Mouse (Mus musculus): ENCODE results near the gene Lnpk. TPM values are rescaled to one million over a fixed set of nuclear protein-coding genes. Genes with fewer than 3 reads are reported as not detected.

Gene Lnpk
- polyA plus RNA-seq, 1 experiment: 46.3 TPM

DNA sequence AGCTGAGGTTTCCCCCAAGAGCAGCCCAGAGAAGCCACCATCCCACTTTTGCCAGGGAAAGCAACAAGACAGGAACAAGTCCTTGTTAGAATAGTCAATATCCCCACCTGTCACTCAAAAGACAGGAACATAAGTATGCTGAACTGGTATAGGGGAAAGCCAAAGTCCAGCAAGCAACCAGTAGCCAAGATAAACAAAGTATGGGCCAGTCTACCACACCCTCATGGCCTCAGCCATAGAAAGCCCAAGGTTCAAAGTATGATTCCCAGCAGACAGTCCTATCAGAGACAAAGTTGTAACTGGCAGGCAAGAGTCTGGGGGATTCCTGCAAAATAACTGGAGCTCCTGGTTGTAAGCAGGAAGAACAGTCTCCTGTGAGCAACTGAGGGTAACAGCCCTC lies 16.9 kb upstream of the Lnpk start:
- Histone ChIP-seq H3K4me3 (ENCODE audit: insufficient read depth, low read length) (no peak overlapping the region), H3K27ac (ENCODE audit: insufficient read depth, low read length) (no peak overlapping the region), H3K4me1 (ENCODE audit: control insufficient read depth, insufficient read depth, low read length) (no peaks in the 10 kb centered on the region)
- TF ChIP-seq CTCF (IDR thresholded peaks at IDR 0.05; ENCODE audit: borderline replicate concordance, insufficient read depth, low read length) (no peak), POLR2A (IDR thresholded peaks at IDR 0.05; ENCODE audit: low read depth, low read length) (no peak)

DNA sequence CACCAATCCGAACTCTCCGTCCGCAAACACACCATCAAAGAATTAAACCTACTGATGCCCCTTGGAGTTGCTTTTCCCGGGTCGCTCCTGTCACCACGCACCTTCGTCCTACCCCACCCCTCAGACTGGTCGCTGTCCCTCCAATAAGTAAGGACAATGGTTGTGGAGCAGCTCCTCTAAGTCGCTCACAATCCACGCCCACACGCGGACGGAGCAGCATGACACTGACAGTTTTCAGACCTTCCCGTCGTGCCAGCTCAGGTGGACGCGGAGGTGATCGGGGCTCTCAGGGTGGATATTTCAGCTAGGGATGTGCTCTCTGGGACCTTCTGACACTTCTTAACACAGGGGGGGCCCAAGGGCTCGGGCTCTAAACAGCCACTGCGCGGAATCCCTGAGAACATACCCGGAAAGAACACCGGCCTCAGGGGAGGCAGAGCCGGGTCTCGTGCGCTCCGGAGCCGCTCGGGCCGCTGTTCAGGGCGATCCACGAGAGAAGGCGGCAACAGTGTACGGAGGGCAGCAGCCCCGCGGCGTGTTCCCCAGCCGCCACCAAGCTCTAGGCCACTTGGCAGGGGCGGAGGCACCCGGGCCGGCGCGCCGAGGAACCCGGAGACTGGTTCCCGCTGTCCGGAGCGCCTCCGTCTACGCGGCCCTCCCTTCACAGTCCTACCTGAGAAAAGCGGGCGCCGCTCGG lies 941 bp downstream of the Lnpk start:
- Histone ChIP-seq H3K27ac (ENCODE audit: insufficient read depth, low read length) (no peak overlapping the region), H3K4me3 (ENCODE audit: insufficient read depth, low read length) (peak overlapping the region; percentile 75), H3K4me1 (ENCODE audit: control insufficient read depth, insufficient read depth, low read length) (peaks cover 2% of the 10 kb centered on the region; the same call in 1 of the 2 replicates)
- no peak for TF ChIP-seq CTCF (IDR thresholded peaks at IDR 0.05; ENCODE audit: borderline replicate concordance, insufficient read depth, low read length)
- TF ChIP-seq POLR2A (IDR thresholded peaks at IDR 0.05; ENCODE audit: low read depth, low read length): no peak; the same call in 1 of the 2 replicates

DNA sequence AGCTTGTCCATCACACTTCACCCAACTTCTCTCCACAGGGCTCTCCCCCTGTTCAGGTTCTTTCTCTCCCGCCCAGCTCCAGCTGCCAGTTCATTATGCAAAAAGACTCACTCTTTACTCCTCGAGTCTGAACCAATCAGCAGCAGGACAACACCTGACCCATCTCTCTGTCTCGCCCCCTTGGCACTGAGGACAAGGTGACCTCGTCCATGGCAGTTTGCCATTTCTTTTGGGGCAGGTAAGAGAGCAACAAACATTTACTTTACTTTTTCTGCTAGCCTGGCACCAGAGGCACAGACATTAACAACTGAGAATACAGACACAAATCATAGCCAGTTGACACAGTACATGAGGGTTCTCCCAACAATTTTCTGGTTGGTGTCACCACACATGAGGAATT lies 8.8 kb downstream of the Lnpk start:
- H3K27ac ChIP-seq (ENCODE audit: insufficient read depth, low read length): no peak overlapping the region
- no peaks in the 10 kb centered on the region for H3K4me1 ChIP-seq (ENCODE audit: control insufficient read depth, insufficient read depth, low read length)
- TF ChIP-seq POLR2A (IDR thresholded peaks at IDR 0.05; ENCODE audit: low read depth, low read length) (no peak), CTCF (IDR thresholded peaks at IDR 0.05; ENCODE audit: borderline replicate concordance, insufficient read depth, low read length) (no peak)
- H3K4me3 ChIP-seq (ENCODE audit: insufficient read depth, low read length): no peak overlapping the region

DNA sequence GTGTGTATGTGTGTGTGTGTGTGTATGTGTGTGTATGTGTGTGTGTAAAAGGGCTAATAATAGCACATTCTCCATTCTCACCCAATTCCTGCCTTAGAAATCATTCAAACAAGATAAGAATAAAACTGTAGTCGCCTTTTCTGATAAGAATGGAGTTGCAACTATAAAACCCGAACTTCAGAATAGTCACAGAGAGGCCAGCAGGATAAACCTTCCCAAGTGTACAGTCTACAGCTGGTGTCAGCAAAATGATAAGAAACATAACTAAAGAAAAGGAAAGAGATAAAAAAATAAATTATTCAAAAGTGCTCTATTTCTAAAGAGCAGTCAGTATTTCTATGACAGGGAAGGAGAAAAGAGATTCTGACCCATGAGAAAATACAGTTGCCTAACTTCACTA lies 19.4 kb downstream of the Lnpk start:
- TF ChIP-seq POLR2A (IDR thresholded peaks at IDR 0.05; ENCODE audit: low read depth, low read length): no peak
- no peak for TF ChIP-seq CTCF (IDR thresholded peaks at IDR 0.05; ENCODE audit: borderline replicate concordance, insufficient read depth, low read length)
- Histone ChIP-seq H3K4me1 (ENCODE audit: control insufficient read depth, insufficient read depth, low read length) (no peaks in the 10 kb centered on the region), H3K4me3 (ENCODE audit: insufficient read depth, low read length) (no peak overlapping the region), H3K27ac (ENCODE audit: insufficient read depth, low read length) (no peak overlapping the region)

DNA sequence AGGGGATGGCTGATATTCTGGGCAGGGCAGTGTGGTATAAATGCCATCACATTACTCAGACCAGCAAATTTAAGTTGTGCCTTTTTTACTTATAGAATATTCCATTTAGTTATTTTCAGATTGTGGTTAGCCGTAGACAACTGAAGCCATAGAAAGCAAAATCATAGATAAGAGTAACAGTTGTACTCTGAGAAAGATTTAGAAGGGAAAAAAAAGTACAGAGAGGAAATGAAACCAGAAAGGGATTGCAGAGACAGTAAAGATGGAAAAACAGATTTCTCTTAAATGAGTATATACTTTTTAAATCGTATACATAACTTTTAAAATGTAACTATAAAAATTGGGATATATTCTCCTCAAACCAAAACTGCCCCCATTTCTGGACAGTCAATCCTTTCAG lies 20.1 kb downstream of the Lnpk start:
- TF ChIP-seq POLR2A (IDR thresholded peaks at IDR 0.05; ENCODE audit: low read depth, low read length): no peak
- TF ChIP-seq CTCF (IDR thresholded peaks at IDR 0.05; ENCODE audit: borderline replicate concordance, insufficient read depth, low read length): no peak
- Histone ChIP-seq H3K4me1 (ENCODE audit: control insufficient read depth, insufficient read depth, low read length) (no peaks in the 10 kb centered on the region), H3K27ac (ENCODE audit: insufficient read depth, low read length) (no peak overlapping the region), H3K4me3 (ENCODE audit: insufficient read depth, low read length) (no peak overlapping the region)

DNA sequence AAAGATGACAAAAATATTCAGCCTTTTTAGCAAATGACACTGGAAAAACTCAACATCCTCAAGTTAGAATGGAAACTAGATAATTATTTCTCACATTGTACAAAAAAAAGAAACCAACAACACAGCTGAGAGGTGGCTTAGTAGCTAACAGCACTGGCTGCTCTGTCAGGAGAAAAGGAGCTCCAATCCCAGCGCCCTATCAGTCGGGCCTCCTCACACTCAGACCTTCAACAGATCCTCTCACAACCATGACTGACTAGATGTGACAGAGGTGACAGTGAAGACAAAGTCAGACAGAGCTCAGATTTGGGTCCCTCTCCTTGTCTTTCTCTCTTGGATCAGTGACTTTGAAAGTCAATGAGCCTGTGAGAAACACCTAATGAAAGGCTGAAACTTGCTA lies 21.8 kb downstream of the Lnpk start:
- Histone ChIP-seq H3K4me3 (ENCODE audit: insufficient read depth, low read length) (no peak overlapping the region), H3K27ac (ENCODE audit: insufficient read depth, low read length) (no peak overlapping the region), H3K4me1 (ENCODE audit: control insufficient read depth, insufficient read depth, low read length) (no peaks in the 10 kb centered on the region)
- TF ChIP-seq CTCF (IDR thresholded peaks at IDR 0.05; ENCODE audit: borderline replicate concordance, insufficient read depth, low read length) (no peak), POLR2A (IDR thresholded peaks at IDR 0.05; ENCODE audit: low read depth, low read length) (no peak)

DNA sequence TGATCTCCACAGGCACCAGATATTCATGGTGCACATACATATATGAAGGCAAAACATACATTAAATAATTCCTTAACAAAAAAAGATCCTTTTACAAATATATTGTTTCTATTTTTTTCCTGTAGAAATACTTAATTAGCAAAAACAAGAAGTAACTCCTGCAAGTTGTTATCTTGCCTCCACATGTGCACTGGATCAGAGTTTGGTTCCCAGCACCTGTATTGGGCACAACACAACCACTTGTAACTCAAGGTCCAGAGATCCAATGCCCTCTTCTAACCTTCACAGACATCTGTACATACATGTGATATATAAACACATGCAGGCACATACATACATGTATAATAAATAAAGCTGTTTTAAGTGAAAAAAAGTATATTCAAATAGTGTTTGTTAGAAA lies 27.3 kb downstream of the Lnpk start:
- Histone ChIP-seq H3K4me3 (ENCODE audit: insufficient read depth, low read length) (no peak overlapping the region), H3K4me1 (ENCODE audit: control insufficient read depth, insufficient read depth, low read length) (no peaks in the 10 kb centered on the region), H3K27ac (ENCODE audit: insufficient read depth, low read length) (no peak overlapping the region)
- no peak for TF ChIP-seq POLR2A (IDR thresholded peaks at IDR 0.05; ENCODE audit: low read depth, low read length)
- TF ChIP-seq CTCF (IDR thresholded peaks at IDR 0.05; ENCODE audit: borderline replicate concordance, insufficient read depth, low read length): no peak

DNA sequence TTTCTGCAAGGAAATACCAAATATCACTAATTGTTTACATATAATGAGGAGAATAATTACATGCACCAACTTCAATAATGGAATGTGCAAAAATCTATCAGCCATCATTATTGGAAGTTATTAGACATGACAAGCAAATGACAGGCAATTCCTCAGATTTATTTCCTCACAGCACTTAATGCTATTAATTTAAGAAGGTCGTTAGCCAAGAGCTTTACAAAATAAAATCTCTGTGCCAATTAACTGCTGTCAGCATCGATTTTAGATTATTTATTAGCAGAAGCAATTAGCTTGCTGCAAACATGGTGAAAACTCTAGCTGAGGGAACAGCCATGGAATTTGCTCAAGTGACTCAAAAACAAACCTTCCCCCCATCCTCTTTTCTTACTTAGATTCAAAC lies 30.9 kb downstream of the Lnpk start:
- Histone ChIP-seq H3K4me3 (ENCODE audit: insufficient read depth, low read length) (no peak overlapping the region), H3K27ac (ENCODE audit: insufficient read depth, low read length) (no peak overlapping the region)
- TF ChIP-seq CTCF (IDR thresholded peaks at IDR 0.05; ENCODE audit: borderline replicate concordance, insufficient read depth, low read length): no peak

DNA sequence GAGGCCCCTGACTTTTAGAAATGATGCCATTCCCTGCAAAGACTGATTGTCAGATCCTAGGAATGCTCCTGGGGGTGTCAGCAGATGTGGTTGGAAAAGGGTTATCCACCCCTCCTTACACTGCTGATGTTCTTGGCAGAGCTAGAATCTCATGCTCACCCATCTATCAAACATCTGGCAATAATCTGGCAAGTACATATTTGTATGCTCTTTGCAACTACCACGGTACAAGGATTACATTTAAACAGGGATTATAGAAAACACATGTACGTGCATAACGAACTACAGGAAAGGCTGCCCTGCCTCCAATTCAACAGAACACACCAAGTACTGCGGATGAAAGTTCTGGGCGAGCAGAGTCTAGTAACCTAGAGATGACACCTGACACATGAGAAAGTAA lies 70.9 kb downstream of the Lnpk start:
- Histone ChIP-seq H3K4me1 (ENCODE audit: control insufficient read depth, insufficient read depth, low read length) (peaks cover 2% of the 10 kb centered on the region; the same call in 1 of the 2 replicates), H3K4me3 (ENCODE audit: insufficient read depth, low read length) (no peak overlapping the region), H3K27ac (ENCODE audit: insufficient read depth, low read length) (peak overlapping the region; percentile 34)
- TF ChIP-seq POLR2A (IDR thresholded peaks at IDR 0.05; ENCODE audit: low read depth, low read length) (no peak), CTCF (IDR thresholded peaks at IDR 0.05; ENCODE audit: borderline replicate concordance, insufficient read depth, low read length) (no peak)

More for the DNA sequence above, 30.9 kb downstream of the Lnpk start:
- no peaks in the 10 kb centered on the region for H3K4me1 ChIP-seq (ENCODE audit: control insufficient read depth, insufficient read depth, low read length)

DNA sequence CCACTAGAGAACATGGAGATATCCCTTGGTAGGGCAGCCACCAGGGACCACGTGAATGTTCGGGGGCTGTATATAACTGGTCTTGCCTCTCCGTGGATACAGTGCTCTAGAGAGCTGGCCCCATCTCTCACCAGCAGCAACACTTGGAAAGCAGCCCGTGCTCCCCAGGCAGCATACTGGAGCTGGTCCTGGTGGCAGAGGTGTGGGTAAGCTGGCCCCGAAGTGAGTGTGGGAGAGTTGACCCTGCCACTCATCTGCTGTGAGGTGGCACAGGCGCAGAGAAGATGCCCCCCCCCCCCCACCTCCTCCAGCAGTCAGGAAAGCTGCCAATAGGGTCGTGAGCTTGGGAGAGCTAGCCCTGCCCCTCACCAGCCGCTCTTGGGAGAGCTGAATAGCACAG lies 72.8 kb downstream of the Lnpk start:
- Histone ChIP-seq H3K27ac (ENCODE audit: insufficient read depth, low read length) (no peak overlapping the region), H3K4me1 (ENCODE audit: control insufficient read depth, insufficient read depth, low read length) (peaks cover 2% of the 10 kb centered on the region; the same call in 1 of the 2 replicates), H3K4me3 (ENCODE audit: insufficient read depth, low read length) (no peak overlapping the region)
- TF ChIP-seq POLR2A (IDR thresholded peaks at IDR 0.05; ENCODE audit: low read depth, low read length) (no peak), CTCF (IDR thresholded peaks at IDR 0.05; ENCODE audit: borderline replicate concordance, insufficient read depth, low read length) (no peak)
